Mouse (Mus musculus): Measurements from ENCODE around the gene Arnt2.

GRCm38 (mm10) chr7:84332295-84333168 lies 77.4 kb downstream of the Arnt2 start:
- TF ChIP-seq POLR2A (IDR thresholded peaks at IDR 0.05; ENCODE audit: control insufficient read depth, low read depth, low read length) (no peak), CTCF (IDR thresholded peaks at IDR 0.05; ENCODE audit: control insufficient read depth, insufficient read depth, insufficient replicate concordance, low read depth, low read length) (no peak)

Data from testis, adult 2 months (tissue).